Mouse (Mus musculus): ENCODE data around the gene Krt39. TPM values are rescaled to one million over a fixed set of nuclear protein-coding genes. Genes with fewer than 3 reads are reported as not detected.

Gene Krt39
- polyA plus RNA-seq (2017; shearing (Covaris generic)) = not detected

DNA sequence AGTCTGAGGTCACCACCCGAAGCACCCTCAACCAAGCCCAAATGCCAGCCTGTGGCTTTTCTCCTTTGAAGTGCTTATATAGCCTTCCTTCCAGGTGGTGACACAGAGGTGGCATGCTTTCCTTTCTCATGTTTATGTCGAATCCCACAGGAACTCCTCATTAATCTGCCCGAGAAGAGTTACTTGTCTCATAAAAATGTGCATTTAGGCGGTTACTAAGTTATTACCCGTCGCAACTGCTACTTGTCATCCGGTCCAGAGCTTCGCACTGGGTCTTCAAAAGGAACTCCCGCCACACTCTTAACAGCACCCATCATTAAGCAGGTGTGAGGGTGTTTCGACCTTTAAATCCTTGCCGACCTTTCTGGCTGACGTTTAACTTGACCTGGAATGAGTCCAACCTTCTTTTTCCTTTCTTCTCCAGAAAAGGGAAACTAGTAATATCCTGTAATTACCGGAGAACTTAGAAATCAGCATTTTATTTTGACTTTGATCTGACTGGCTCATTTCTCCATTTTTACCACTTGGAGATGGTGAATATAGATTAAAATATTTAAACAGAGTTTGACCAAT lies at the start of gene Krt39:
Gene Krt39 (minus strand): TSS at position 51 of the 573 bp plus-strand sequence.
- ATAC-seq = no peak

DNA sequence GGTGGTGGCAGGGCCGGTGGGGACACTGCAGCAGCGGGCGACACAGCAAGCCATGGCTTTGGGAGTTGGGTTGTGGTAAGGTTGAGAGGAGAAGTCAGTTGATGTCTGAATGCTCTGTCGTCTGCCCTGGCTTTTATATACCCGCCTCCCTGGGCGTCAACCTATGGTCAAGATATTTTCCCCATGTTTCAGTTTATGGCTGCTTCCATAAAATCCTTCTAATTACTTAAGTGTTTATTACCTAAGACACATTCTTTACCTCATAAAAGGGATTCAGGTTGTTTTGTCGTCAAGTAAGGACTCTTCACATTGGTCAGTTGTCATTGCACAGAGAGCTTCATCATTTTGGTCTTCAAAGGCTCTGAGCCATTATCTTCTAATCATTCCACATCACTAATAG lies 45.4 kb upstream of the Krt39 start, which contains the start of gene Krtap3-1:
Gene Krtap3-1 (minus strand): TSS at position 101 of the 400 bp plus-strand sequence.
- ATAC-seq = no peak

GRCm38 (mm10) chr11:99562580-99562979 lies 41.4 kb upstream of the Krt39 start:
- ATAC-seq = no peak

DNA sequence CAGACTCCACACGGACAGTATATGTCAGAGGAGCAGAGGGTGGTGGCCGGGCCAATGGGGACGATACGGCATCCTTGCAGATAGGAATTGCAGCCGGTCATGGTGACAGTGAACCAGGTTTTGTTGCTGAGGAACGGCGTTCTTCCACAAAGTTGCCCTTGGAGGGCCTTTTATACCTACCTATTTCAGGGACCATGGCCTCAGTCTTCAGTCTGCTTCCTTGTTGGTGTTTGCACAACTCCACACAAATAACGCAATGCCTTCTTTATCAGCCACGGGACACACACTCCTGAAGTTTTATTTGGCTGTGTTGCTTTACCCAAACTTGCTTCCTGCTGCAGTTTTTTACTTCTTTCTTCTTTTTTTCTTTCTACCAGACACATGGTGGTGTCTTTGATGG lies 38.2 kb upstream of the Krt39 start, which contains the start of gene Gm11939:
Gene Gm11939 (minus strand): TSS at position 101 of the 400 bp plus-strand sequence.
- no peak for ATAC-seq

DNA sequence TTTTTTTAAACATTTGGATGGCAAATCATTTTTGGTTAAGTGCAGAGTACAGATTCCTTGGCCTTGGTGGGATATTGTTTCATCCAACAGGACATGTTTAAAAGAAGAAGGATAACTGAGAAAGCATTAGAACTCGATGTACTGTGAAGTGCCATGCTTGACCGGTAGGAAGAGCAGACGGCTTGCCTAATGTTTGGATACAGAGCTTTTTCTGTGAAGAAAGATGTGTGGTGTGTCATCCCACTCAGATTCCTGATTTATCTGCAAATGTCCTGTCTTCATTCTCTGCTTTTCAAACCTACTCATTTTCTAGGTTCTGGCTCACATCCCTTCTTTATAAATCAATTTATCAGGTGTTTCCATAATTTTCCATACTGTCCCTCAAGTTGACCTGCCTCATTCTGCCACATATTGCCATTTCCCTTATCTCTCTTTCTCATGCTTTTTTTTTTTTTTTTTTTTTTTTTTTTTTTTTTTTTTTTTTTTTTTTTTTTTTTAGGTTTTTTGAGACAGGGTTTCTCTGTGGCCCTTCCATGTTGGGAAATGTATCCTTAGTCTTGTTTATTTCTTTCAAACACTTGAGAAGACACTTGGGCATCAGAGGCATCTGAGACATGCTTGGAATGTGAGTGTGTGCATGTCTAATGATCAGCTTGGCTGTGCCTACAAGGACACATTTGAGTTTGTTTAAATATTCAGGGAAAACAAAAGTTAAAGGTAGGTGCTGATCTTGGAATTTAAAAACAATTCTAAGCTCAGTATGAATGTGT lies 37.0 kb upstream of the Krt39 start:
- no peak for ATAC-seq

DNA sequence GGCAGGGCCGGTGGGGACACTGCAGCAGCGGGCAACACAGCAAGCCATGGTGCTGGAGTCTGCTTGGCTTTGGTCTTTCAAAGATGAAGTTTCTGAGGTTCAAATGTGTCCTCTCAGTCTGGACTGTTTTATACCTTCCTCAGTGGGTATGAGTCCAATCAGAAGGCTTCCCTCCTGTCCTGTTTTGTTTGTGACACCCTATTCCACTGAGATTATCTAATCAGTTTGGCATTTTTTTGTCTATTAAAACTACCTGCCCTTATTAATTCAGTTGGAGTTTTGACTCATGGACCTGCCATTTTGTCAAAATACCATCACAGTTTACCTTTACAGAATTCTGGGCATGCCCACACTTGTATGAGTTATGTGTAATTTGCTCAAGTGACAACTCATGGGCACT lies 35.6 kb upstream of the Krt39 start, which contains the start of gene Krtap3-2:
Gene Krtap3-2 (minus strand): TSS at position 101 of the 400 bp plus-strand sequence.
- no peak for ATAC-seq

GRCm38 (mm10) chr11:99556195-99556594 lies 35.1 kb upstream of the Krt39 start:
- ATAC-seq = no peak

- no peak for ATAC-seq
Measured at GRCm38 (mm10) chr11:99550765-99551164, 29.6 kb upstream of the Krt39 start, which contains the start of gene Krtap3-3. Gene Krtap3-3, minus strand, starts transcription at chr11:99550865.

- ATAC-seq = no peak
Measured at GRCm38 (mm10) chr11:99547892-99548291, 26.8 kb upstream of the Krt39 start.

- ATAC-seq = no peak
Measured at GRCm38 (mm10) chr11:99539721-99540120, 18.6 kb upstream of the Krt39 start.

- no peak for ATAC-seq
Measured at GRCm38 (mm10) chr11:99514098-99514497, 7.0 kb downstream of the Krt39 start.

GRCm38 (mm10) chr11:99500095-99500805 lies 20.9 kb downstream of the Krt39 start:
- ATAC-seq = no peak

GRCm38 (mm10) chr11:99496460-99496859 lies 24.7 kb downstream of the Krt39 start:
- no peak for ATAC-seq

DNA sequence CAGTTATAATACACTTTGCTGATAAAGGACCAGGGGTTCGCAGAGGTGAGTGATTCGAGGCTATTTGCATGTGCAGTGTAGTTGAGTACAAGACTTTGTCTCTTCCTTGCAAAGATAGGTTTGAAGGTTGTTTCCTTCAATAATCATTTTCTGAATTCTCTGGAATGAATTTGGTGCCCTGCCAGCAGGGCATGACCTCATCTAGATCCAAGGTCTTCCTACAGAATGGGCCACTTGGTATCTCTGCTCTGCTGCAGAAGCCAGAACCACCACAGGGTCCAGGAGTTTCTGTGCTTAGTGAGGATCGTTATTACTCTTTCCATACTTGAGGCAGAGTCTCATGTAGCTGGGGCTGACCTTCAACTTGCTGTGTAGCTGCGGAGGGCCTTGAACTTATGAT lies 26.4 kb downstream of the Krt39 start:
- ATAC-seq = no peak

GRCm38 (mm10) chr11:99493574-99493850 lies 27.6 kb downstream of the Krt39 start:
- no peak for ATAC-seq

DNA sequence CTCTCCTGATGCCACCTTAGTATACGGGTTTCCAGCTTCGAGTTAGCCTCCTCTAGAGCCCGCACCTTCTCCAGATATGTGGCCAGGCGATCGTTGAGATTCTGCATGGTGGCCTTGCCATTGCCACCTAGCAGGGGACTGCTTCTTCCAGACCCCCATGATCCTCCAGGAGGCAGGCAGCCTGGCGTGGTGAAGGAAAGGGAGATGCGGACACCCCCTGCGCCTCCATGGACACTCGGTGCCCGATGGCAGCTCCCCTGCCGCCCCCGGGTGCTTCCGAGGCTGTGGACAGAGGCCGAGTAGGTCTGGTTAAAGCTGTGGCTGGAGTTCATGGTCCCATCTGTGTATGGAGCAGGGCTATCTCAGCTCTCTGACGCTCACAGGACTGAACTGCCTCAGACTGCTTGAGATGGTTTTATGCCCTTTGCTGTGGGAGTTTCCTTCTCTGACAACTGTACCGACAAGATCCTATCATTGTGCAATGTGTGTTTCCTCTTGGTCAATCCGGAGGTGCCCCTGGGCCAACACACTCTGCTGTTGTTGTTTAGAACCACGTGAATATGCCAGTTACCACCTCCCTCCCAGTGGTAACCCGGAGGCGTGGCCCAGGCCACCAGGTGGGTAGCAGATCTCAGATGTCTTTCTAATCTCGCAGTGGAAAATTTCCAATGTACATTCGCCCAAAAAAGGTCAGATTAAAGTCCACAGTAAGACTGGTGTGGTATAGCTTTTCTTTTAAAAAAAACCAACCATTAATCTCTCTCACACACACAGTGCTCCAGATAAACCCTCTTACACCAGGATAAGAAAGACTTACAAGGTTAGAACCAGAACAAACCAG lies 28.2 kb downstream of the Krt39 start, which contains the start of gene Krt23:
Gene Krt23 (minus strand): TSS at position 405 of the 841 bp plus-strand sequence.
- no peak for ATAC-seq

- ATAC-seq = no peak
Measured at GRCm38 (mm10) chr11:99491040-99491439, 30.1 kb downstream of the Krt39 start.

DNA sequence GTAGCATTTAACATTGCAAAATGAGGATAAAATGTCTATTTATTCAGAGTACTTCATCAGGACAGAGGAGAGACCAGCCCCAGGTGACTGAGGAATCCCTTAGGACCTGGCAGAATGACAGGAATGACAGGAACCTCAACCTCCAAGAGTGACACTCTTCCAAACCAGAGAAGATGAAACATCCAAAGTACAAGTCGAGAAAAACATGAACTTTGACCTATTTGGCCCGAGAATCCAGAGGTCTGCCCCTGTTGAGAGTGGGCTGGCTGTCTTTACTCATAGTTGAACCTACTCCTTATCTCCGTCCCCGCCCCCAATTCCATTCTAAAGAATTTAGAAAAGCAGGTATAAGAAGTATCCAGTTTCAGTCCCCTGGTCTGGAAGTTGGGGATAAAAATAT lies 30.5 kb downstream of the Krt39 start:
- ATAC-seq = no peak

DNA sequence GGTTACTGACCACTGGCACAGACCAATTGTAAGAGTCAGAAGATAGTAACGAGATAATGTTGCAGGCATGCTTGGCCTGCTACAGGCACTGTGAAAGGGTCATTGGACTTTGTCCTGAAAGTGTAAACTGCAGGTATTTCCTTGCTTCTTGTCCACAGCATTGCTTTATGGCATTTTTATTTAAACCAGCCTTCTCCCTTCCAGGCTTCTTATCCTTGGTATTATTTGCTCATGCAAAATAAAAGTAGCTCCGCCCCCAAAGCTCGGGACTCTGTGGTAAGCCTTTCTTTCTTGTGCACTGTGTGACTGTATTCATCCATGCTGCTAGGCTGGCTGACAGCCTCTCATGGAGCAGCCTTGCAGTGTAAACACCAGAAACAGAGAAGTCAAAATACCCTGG lies 31.9 kb downstream of the Krt39 start:
- no peak for ATAC-seq

DNA sequence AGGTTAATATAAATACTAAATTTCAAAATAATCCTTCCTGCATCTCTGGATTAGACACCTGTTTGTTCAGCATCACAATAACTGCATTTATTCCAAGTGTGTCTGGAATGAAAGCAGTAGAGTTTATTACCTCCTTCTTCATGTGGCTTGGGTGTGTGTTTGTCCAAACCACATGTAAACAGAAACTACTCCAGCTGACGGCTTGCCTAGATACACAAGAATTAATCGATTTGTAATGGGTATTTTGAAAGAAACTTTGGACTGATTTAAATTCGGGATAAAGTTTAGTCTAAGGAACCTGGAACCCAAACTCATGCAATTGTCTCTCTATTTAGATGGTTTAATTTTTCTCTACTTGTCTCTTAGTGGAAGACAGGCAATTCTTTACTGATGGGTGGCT lies 46.2 kb downstream of the Krt39 start:
- no peak for ATAC-seq

DNA sequence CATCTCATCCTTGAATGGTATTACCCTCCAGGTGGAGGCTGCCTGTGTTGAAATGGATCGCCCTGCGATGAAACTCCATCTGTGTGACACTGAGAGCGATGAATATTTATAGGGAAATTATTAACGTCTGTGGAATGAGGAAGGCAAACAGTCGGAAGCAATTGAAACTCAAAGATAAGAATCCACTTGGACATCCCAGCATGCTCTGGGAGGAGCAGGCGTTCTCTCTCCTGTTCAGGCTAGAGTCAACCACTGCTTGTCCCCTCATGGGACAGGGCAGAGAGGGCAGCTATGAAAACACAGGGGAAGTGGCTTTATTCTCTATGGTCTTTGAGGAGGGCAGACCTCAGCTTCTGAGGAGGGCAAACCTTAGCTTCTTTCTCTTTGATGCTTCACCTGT lies 47.7 kb downstream of the Krt39 start:
- no peak for ATAC-seq

GRCm38 (mm10) chr11:99472405-99472804 lies 48.7 kb downstream of the Krt39 start:
- no peak for ATAC-seq

DNA sequence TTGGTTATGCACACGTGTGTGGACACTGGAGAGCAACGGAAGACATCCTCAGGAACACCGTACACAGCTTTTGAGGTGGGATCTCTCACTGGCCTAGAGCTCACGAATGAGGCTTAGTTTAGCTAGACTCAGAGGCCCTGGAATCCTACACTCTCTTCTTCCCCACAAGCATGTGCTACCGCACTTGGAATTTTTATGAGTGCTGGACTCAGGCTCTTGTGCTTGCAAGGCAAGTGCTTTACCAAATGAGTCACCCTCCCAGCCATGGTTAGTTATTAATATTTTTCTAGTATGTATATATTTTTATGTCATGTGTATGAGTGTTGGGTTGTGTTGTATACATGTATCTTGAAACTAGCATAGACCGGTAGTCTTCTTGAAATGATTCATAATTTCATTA lies 49.2 kb downstream of the Krt39 start:
- no peak for ATAC-seq
